ENCODE assay signal across 8 mouse cellular contexts in the genomic region with DNA sequence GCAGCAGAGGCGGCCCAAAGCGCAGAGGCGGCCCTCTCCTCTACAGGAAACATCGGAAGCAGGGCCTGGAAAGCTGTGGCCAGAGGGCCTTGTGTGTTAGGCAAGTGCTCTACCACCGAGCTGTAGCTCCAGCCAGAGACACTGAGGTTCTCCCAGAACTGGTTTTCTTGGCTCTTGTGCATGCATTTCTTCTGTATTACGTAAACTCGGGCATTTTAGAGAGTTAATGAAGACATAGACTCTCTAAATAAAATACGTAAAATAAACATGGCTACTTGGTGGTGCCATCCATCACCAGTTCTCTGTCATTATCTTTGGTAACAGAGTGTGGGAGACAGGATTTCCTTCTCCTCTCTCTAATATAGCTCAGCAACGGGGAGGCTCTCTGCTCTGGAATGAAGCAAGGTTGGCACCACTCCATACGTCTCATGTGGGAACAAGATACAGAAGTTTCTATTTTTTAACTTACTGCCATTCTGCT. TPM values are rescaled to one million over a fixed set of nuclear protein-coding genes. Genes with fewer than 3 reads are reported as not detected.
DNase-seq lines count a peak whose midpoint lies in the region; ATAC-seq and TF ChIP-seq lines count a peak whose summit lies in the region.

No protein-coding gene starts in this region.

- no peak; the same call in 1 of the 2 replicates for ATAC-seq in limb, embryonic 14.5 days (ENCODE audit: low FRiP score, low read depth)
- no peak for ATAC-seq in midbrain, postnatal 0 days (ENCODE audit: low FRiP score)
- no peak for ATAC-seq in erythroblast, adult 5-6 weeks (replicated peaks; ENCODE audit: low FRiP score, poor library complexity, severe bottlenecking)

- H3K36me3 ChIP-seq in limb, embryonic 14.5 days (ENCODE audit: control insufficient read depth, insufficient read depth, low read length) = no peaks in the 10 kb centered on the region
- H3K36me3 ChIP-seq in limb, embryonic 10.5 days = no peaks in the 10 kb centered on the region
- H3K36me3 ChIP-seq in midbrain, postnatal 0 days (ENCODE audit: insufficient read depth, low read length) = no peaks in the 10 kb centered on the region
- no peaks in the 10 kb centered on the region for H3K36me3 ChIP-seq in hindbrain, embryonic 10.5 days

- 58% methylated on average over 10 of the region's 10 CpGs for WGBS in limb, embryonic 14.5 days
- 84% methylated on average over 10 of the region's 10 CpGs for WGBS in limb, embryonic 10.5 days
- WGBS in midbrain, postnatal 0 days = 82% methylated on average over 10 of the region's 10 CpGs
- WGBS in hindbrain, embryonic 10.5 days = 87% methylated on average over 10 of the region's 10 CpGs

- H3K9me3 ChIP-seq in limb, embryonic 14.5 days (ENCODE audit: control insufficient read depth, low read length) = no peaks in the 10 kb centered on the region
- H3K9me3 ChIP-seq in limb, embryonic 10.5 days (replicated peaks) = no peaks in the 10 kb centered on the region
- H3K9me3 ChIP-seq in midbrain, postnatal 0 days (ENCODE audit: low read length) = no peaks in the 10 kb centered on the region
- H3K9me3 ChIP-seq in hindbrain, embryonic 10.5 days = no peaks in the 10 kb centered on the region

- no peaks in the 10 kb centered on the region for H3K27me3 ChIP-seq in limb, embryonic 14.5 days (ENCODE audit: control insufficient read depth, insufficient read depth, low read length)
- no peaks in the 10 kb centered on the region for H3K27me3 ChIP-seq in limb, embryonic 10.5 days (ENCODE audit: low read depth, poor library complexity, severe bottlenecking)
- H3K27me3 ChIP-seq in midbrain, postnatal 0 days (ENCODE audit: insufficient read depth, low read length) = no peaks in the 10 kb centered on the region
- H3K27me3 ChIP-seq in hindbrain, embryonic 10.5 days (ENCODE audit: insufficient read depth, poor library complexity, severe bottlenecking) = no peaks in the 10 kb centered on the region

- TF ChIP-seq POLR2A in limb, embryonic 14.5 days (IDR thresholded peaks at IDR 0.05; ENCODE audit: borderline replicate concordance, extremely low read depth, insufficient read depth, insufficient read length) = no peak

- TF ChIP-seq CTCF in midbrain, postnatal 0 days (IDR thresholded peaks at IDR 0.05) = no peak

- H3K27ac ChIP-seq in limb, embryonic 14.5 days (replicated peaks; ENCODE audit: low read depth, low read length) = no peak overlapping the region
- no peak overlapping the region for H3K27ac ChIP-seq in limb, embryonic 10.5 days
- H3K27ac ChIP-seq in midbrain, postnatal 0 days (ENCODE audit: low read depth, low read length) = no peak overlapping the region
- no peak overlapping the region for H3K27ac ChIP-seq in hindbrain, embryonic 10.5 days

- no peak overlapping the region for H3K9ac ChIP-seq in limb, embryonic 14.5 days (ENCODE audit: low read depth, low read length, severe bottlenecking)
- no peak overlapping the region for H3K9ac ChIP-seq in midbrain, postnatal 0 days (replicated peaks; ENCODE audit: low read length, poor library complexity, severe bottlenecking)

- peak; percentile 25 for DNase-seq in limb, embryonic 14.5 days (ENCODE audit: low spot score)
- no peak for DNase-seq in limb, embryonic 10.5 days (ENCODE audit: low spot score)
- peak; percentile 76 to 80 for DNase-seq in heart, adult 18-20 months
- peak; percentile 40 to 45 for DNase-seq in kidney, postnatal 4 days
- peak; percentile 69 to 75 for DNase-seq in right cerebral cortex, postnatal 10 days (ENCODE audit: low spot score in 2 of 2)
- DNase-seq in midbrain, postnatal 0 days (ENCODE audit: low spot score) = no peak
- no peak for DNase-seq in hindbrain, embryonic 10.5 days (ENCODE audit: low spot score)

- H3K4me1 ChIP-seq in limb, embryonic 14.5 days (ENCODE audit: control insufficient read depth, insufficient read depth, low read length) = no peaks in the 10 kb centered on the region; the same call in 1 of the 2 replicates
- H3K4me1 ChIP-seq in limb, embryonic 10.5 days = no peaks in the 10 kb centered on the region
- no peaks in the 10 kb centered on the region for H3K4me1 ChIP-seq in midbrain, postnatal 0 days (ENCODE audit: insufficient read depth, low read length)
- H3K4me1 ChIP-seq in hindbrain, embryonic 10.5 days (replicated peaks) = peaks cover 4% of the 10 kb centered on the region; the same call in 1 of the 2 replicates

- H3K4me2 ChIP-seq in limb, embryonic 14.5 days (replicated peaks; ENCODE audit: low read depth, low read length, severe bottlenecking) = no peak overlapping the region
- H3K4me2 ChIP-seq in midbrain, postnatal 0 days (ENCODE audit: low read depth, low read length, poor library complexity, severe bottlenecking) = no peak overlapping the region

- H3K4me3 ChIP-seq in limb, embryonic 14.5 days (replicated peaks; ENCODE audit: low read length) = no peak overlapping the region
- no peak overlapping the region for H3K4me3 ChIP-seq in limb, embryonic 10.5 days
- no peak overlapping the region for H3K4me3 ChIP-seq in midbrain, postnatal 0 days (ENCODE audit: low read depth, low read length)
- H3K4me3 ChIP-seq in hindbrain, embryonic 10.5 days = no peak overlapping the region

RNA-seq across cellular contexts. Expression of a gene that starts 46.3 kb away (rescaled TPM):
- 0.73 and 0.89 TPM in 2 replicates for polyA plus RNA-seq in limb, embryonic 14.5 days (2012; rRNA removed)
- polyA plus RNA-seq in limb, embryonic 14.5 days (2014; fragmentation: Nextera tagmentation; extraction: Ambion mirVana) = 0.51 and 0.78 TPM in 2 replicates
- 0.04 TPM in 1 of 2 replicates, not detected in the other for polyA plus RNA-seq in limb, embryonic 10.5 days (2016; fragmentation: Nextera tagmentation; extraction: Ambion mirVana)
- total RNA-seq in heart, adult 18-20 months (2021) = 10 to 100 TPM; 50.1 to 53.2 TPM
- total RNA-seq in midbrain, postnatal 0 days (2014; rRNA removed) = 1.0 TPM in 2 replicates
- polyA plus RNA-seq in midbrain, postnatal 0 days (2015; fragmentation: Nextera tagmentation; extraction: Ambion mirVana) = 0.44 and 0.63 TPM in 2 replicates
- 0.07 and 0.21 TPM in 2 replicates for polyA plus RNA-seq in hindbrain, embryonic 10.5 days (2016; fragmentation: Nextera tagmentation; extraction: Ambion mirVana)
- not detected in 2 replicates for total RNA-seq in erythroblast, adult 5-6 weeks (2015; ENCODE audit: low replicate concordance)
- total RNA-seq in erythroblast, adult 5-6 weeks (2017; ENCODE audit: low replicate concordance) = not detected in 2 replicates

RNA-seq across cellular contexts. Expression of a gene that starts 54.6 kb away (rescaled TPM):
- polyA plus RNA-seq in limb, embryonic 14.5 days (2012; rRNA removed) = 0.21 TPM in 1 of 2 replicates, not detected in the other
- not detected in 2 replicates for polyA plus RNA-seq in limb, embryonic 14.5 days (2014; fragmentation: Nextera tagmentation; extraction: Ambion mirVana)
- not detected in 2 replicates for polyA plus RNA-seq in limb, embryonic 10.5 days (2016; fragmentation: Nextera tagmentation; extraction: Ambion mirVana)
- not detected for total RNA-seq in heart, adult 18-20 months (2021)
- not detected in 2 replicates for total RNA-seq in midbrain, postnatal 0 days (2014; rRNA removed)
- polyA plus RNA-seq in midbrain, postnatal 0 days (2015; fragmentation: Nextera tagmentation; extraction: Ambion mirVana) = not detected in 2 replicates
- not detected in 2 replicates for polyA plus RNA-seq in hindbrain, embryonic 10.5 days (2016; fragmentation: Nextera tagmentation; extraction: Ambion mirVana)
- not detected in 2 replicates for total RNA-seq in erythroblast, adult 5-6 weeks (2015; ENCODE audit: low replicate concordance)
- total RNA-seq in erythroblast, adult 5-6 weeks (2017; ENCODE audit: low replicate concordance) = not detected in 2 replicates

Comparison
In these comparisons a context has a peak if more than half of its experiments do, and no peak if none do; other contexts are left out.
1. DNase-seq: peak in limb, embryonic 14.5 days (single experiment), heart, adult 18-20 months (2 of 2), kidney, postnatal 4 days (2 of 2) and right cerebral cortex, postnatal 10 days (2 of 2); none in limb, embryonic 10.5 days (single experiment), midbrain, postnatal 0 days (single experiment) and hindbrain, embryonic 10.5 days (single experiment).